Mouse (Mus musculus) MEL (cell line): ENCODE data around the gene Thada.

Experiments
- CTCF ChIP-seq, 3 experiments: IDR thresholded peaks in 2 of 3; conservative IDR thresholded peaks in 1 of 3; 2 replicates each; pipeline ENCODE4 v1.5.1; 2011 to 2012; ENCODE audit warnings: low read length in 3 of 3, low read depth in 2 of 3, mild to moderate bottlenecking in 2 of 3, improper control_type of control experiment in 1 of 3, inconsistent platforms in 1 of 3, mixed read lengths in 1 of 3, moderate library complexity in 1 of 3; ENCODE audit not compliant: control insufficient read depth in 1 of 3, insufficient read depth in 1 of 3, poor library complexity in 1 of 3, severe bottlenecking in 1 of 3
- MYC ChIP-seq: IDR thresholded peaks from 2 replicates; pipeline ENCODE4 v1.6.1; 2011; ENCODE audit warnings: low read depth, mild to moderate bottlenecking, low read length, improper control_type of control experiment, moderate library complexity
- POLR2A ChIP-seq, 2 experiments: IDR thresholded peaks; 2 replicates each; pipeline ENCODE4 v1.6.1; 2011 to 2012; ENCODE audit warnings: low read length in 2 of 2, mild to moderate bottlenecking in 2 of 2, control low read depth in 1 of 2, improper control_type of control experiment in 1 of 2, low read depth in 1 of 2, moderate library complexity in 1 of 2; ENCODE audit not compliant: control insufficient read depth in 1 of 2, insufficient read depth in 1 of 2, poor library complexity in 1 of 2
- SMC3 ChIP-seq: IDR thresholded peaks from 2 replicates; pipeline ENCODE4 v1.6.1; 2011; ENCODE audit warnings: low read depth, low read length, improper control_type of control experiment

GRCm38 (mm10) chr17:84353902-84354311, 112.1 kb downstream of the Thada start:
- no peak for TF ChIP-seq CTCF (IDR thresholded peaks at IDR 0.05 in 2 of 3, conservative IDR thresholded peaks at IDR 0.05 in 1 of 3; ENCODE audit: control insufficient read depth in 1 of 3, insufficient read depth in 1 of 3, low read depth in 2 of 3, low read length in 3 of 3, poor library complexity in 1 of 3, severe bottlenecking in 1 of 3)
- TF ChIP-seq POLR2A (IDR thresholded peaks at IDR 0.05; ENCODE audit: control insufficient read depth in 1 of 2, insufficient read depth in 1 of 2, low read depth in 1 of 2, low read length in 2 of 2, poor library complexity in 1 of 2), result no peak
- TF ChIP-seq MYC, result no peak
- TF ChIP-seq SMC3, result no peak
